Mouse (Mus musculus): ENCODE measurements around the gene Rtl10. TPM values are rescaled to one million over a fixed set of nuclear protein-coding genes. Genes with fewer than 3 reads are reported as not detected.
"Not testable (repeated sequence)": the region's sequence is repeated elsewhere in the genome, so short reads cannot be mapped to it uniquely, and the experiment has no call there.

The Rtl10 gene
- total RNA-seq, 4 experiments from 2014 or later: 7.9 to 11.1 (median 9.6) TPM

DNA sequence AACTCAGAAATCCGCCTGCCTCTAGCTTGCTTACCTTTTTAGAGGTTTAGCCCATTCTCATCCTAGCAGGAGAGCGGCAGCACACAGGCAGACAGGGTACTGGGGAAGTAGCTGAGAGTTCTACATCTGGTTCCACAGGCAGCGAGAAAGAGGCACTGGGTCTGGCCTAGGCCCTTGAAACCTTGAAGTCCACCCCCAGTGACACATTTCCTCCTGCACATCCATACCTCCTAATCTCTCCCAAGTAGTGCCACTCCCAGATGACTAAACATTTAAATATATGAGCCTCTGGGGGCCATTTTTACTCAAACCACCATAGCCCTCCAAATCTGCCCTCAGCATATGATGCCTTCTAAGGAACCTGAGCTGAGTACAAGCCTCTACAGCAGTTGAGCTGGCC lies 16.3 kb upstream of the Rtl10 start:
- DNase-seq (ENCODE audit: low spot score in 2 of 2): no peak

DNA sequence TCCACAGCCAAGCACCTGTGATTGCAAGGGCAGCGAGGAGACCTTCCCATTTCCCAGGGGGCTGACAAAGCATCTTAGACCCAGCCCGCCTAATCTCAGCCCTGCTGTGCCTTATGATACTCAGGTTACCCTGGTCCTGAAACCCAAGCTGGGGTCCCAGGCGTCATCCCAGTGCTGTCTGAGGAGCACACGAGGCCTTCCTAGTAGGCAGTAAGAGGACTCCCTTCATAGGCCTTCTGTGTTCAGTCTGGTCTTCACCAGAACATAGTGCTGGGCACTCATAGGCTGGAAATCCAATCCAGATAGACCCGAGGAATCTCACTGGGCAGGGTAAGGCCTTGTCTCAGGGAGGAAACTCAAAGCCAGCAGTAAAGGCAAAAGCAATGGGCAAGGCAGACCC lies 14.9 kb upstream of the Rtl10 start:
- no peak for DNase-seq (ENCODE audit: low spot score in 2 of 2)

DNA sequence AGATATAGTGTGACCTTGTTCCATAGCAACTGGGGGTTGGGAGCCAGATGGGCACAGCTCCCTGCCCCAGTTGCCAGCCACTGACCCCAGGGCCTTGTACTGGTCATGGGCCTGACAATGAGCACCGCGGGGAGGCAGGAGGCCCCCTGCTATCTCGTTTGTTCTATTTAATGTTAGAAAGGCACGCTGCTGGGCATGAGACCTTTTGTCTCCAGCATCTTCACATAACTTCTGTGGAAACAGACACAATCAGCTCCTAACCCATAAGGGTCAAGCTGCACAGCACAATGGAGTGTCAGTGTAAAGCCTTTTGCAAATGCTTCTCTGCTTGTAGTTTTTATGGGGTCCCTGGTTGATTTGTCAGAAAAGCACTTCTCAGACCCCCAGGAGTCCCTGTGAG lies 14.3 kb upstream of the Rtl10 start:
- DNase-seq (ENCODE audit: low spot score in 2 of 2): no peak

DNA sequence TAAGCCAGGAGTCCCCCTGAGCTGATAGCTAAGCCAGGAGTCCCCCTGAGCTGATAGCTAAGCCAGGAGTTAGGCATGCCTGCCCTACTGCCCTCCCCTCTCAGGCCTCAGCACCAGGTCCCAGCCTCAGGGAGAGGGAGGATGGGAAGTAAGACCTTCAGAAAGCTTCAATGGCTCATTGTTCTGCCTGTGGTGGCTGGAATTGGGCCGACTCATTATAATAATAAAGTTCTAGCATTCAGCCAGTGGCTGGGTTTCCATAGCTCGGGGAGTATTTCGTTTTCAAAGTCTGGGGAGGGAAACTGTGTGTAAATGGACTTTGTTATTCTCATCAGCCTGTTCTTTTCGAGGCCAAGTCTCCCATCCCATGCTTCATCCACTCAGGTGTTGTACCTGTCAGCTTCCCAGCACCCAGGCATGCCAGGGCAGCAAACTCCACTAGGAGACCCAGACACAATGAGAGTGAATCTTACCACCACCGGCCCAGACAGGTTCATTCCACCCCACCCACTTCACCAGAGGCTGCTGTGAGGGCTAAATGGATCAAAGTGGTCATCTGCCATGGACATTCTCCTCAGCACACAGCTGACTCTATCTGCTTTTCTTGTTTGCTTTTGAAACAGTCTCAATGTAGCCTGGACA lies 13.8 kb upstream of the Rtl10 start:
- DNase-seq (ENCODE audit: low spot score in 2 of 2): no peak

DNA sequence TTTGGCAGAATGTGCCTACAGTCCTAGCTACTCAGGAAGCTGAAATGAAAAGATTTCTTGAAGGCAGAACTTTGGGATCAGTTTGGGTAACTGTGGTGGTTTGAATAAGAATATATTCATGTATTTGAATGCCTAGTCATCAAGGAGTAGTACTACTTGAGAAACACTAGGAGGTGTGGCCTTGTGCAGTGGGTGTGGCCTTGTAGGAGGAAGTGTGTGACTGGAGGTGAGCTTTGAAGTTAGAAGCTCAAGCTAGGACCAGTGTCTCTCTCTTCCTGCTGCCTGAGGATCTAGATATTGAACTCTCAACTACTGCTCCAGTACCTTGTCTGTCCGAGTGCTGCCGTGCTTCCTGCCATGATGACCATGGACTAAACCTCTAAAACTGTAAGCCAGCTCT lies 12.6 kb upstream of the Rtl10 start:
- DNase-seq (ENCODE audit: low spot score in 2 of 2): no peak

DNA sequence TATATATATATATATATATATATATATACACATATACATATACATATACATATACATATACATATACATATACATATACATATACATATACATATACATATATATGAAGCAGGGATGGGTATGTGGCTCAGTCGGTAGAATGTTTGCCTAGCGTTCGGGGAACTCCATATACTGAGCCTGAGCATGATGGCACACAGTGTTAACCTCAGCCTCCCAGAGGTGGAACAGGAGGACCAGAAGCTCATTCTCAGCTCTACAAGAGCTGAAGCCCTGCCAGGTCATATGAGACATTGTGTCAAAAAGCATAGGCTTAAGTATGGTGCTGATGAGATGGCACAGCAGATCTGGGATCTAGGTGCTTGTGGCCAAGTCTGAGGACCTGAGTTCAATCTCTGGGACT lies 8.4 kb upstream of the Rtl10 start:
- DNase-seq (ENCODE audit: low spot score in 2 of 2): no peak

DNA sequence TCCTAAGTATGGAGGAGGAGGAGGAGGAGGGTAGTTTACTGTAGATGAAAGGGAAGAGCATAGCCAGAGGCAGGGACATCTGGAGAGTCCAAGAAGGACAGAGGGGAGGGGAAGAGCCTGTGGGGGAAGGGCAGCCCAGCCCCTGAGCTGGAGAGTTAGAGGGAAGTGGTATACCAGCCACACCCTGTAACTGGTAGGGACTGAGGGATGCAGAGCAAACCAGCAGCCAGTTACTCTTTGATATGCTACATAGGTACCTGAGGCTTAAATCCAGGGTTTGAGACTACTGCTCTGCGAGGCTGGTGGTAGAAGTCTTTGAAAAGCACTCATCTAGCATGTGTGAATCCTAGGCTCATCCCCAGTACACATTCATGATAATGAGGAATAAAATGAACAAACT lies 7.8 kb upstream of the Rtl10 start:
- no peak for DNase-seq (ENCODE audit: low spot score in 2 of 2)

DNA sequence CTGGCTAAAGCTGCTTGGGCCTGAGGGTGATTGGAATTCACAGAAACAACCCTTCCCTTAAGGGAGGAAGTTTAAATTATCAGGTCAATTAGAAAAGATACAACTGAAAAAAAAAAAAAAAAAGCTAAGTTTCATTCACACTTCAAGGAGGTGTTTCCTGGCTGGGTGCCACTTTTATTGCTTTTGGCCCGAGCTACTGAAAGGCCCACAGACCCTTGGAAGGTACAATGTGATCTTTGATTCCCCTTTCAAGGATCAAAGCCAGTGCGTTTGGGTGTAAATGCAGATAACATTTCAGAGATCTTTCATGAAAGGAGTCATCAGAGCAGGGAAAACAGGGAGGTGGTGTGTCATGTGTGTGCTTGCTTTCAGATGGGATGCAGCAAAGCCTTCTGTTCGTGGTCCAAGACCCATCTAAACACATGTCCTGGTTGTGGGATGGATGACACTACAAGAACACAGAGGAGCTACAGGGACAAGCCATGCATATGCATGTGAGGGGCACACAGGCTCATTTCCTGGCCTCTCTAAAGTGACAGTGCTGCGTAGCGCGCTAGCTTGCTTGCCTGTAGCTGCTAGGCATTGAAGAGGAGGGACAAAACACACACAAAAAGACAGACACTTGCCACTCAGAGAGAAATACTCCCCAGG lies 711 bp upstream of the Rtl10 start:
- DNase-seq (ENCODE audit: low spot score in 2 of 2): peak in 1 of 2 experiments; percentile 30

DNA sequence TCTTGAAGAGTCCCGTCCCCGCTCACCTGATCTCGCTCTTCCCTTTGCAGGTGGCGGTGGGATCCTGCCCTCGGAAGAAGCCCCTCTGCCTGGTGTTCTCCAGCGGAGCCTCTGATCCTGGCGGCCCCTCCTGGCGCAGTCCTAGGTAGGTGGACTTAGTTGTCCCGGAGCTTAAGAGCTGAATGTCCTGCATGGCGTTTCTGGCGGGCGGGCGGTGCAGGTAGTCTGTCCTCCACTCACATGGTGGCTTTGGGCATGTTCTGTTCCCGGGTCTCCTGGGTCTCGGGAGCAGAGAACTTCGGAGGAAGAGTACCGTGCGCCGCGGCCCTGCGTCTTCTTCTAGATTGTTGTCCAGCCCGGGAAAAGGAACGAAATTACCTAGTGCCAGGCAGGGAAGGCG lies 295 bp downstream of the Rtl10 start:
- peak in 1 of 2 experiments; percentile 30 for DNase-seq (ENCODE audit: low spot score in 2 of 2)

DNA sequence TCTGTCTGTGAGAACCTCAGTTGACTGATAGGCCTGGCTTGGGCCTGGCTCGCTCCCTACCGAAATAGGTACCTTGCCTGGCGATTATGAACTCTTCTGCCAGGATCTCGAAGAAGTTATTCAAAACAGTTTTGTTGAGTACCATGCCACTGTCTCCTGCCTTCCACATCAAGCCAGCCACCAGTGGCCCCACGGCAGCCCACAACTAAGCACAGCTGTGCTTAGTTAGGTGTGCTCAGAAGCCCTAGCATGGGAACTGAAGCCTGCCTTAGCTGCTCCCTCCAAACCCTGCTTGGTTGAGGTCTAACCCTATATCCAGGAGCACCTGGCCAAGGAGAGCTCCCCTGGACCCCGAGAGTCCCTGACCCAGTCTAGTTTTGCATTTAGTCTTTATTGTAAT lies 2.8 kb downstream of the Rtl10 start:
- no peak for DNase-seq (ENCODE audit: low spot score in 2 of 2)

DNA sequence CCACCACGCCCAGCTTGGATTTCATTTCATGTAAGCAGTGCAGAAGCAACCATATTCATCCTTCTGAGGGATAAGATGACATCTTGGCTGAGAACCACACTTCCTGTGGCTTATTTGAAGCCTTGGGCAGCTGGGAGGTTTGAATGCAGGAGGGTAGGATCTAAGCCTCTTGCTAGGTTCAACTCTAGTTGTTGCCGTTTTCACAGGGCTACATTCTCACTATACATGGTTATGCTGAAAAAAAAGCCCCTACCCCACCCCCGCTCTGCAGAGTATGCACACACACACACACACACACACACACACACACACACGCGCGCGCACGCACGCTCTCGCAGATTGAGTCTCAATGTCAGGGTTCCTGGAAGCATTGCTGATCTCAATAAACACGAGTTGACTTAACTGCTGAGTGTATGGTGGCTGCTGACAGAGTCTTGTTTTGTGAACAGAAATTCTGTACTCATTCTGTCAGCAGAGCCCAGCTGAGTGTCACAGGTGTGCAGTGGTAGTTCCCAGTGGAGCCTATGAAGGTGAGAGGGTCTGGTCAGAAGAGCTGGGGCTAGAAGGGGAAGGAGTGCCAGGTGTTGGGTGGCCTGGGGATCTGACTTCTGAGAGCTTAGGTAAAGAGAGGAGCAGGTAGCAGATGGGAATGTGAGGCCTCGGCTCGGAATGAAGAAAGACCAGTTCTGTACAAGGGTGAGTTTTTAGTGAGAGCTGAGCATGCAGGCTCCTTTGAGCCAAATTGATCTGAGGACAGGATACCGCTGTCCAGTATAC lies 5.1 kb downstream of the Rtl10 start:
- DNase-seq (ENCODE audit: low spot score in 2 of 2): no peak

DNA sequence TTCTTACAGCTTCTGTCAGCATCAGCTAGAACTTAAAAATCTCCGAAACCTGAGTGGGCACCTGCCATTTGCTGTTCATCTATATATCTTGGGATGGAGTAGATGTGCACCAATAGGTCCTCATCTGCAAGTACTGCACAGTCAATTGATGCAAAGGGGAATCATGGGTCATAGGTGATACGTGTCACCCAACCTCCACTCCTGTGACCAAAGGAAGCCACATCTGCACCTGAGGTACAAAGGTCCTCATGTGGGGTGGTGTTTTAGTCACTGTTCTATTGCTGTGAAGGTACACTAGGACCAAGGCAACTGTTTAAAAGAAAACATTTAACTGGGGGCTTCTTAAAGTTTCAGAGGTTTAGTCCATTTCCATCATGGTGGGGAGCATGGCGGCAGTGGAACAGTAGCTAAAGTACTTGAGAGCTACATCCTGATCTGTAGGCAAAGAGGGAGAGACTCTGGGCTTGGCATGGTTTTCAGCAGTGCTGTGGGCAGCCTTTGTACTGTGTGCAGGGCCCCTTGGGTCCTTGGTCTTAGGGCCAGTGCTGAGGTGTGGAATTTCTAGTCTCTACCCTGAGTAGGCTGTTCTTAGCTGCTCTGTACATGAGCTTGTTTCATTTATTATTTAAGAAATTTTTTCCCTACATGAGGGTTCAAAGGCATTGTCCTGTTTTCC lies 8.0 kb downstream of the Rtl10 start:
- no peak for DNase-seq (ENCODE audit: low spot score in 2 of 2)

DNA sequence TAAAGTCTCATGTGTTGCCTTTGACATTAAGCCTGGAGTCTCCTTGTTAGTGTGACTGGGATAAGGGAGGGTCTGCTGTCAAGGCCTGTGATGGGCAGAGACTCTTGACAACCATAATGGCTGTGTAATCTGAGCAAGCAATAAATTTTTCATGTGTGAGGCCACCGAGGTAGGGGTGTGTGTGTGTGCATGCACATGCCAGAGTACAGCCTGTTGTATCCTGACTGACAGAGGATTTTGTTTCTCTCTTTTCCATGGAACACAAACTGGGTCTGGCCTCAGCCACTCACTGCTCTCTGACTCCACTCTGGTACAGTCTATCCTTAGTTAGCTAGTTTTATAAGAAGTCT lies 8.5 kb downstream of the Rtl10 start:
- DNase-seq (ENCODE audit: low spot score in 2 of 2): no peak

DNA sequence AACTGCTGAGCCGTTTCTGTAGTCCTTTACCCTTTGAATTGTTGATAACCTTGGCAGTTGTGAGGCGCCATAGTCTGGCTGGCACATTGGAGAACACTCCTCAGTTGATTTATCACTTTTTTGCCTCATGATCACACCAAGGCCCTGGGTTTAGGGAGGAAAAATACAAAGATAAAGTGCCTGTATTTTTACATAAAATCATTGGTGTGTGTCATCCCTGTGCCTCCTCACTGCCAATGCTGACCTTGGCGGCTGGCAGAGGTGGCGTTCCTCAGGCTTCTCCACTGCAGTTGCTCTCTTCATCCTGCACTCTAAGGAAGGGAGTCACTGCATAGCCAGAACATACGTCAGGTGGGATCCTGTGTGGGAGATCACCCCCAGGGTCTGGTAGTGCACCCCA lies 13.0 kb downstream of the Rtl10 start:
- no peak for DNase-seq (ENCODE audit: low spot score in 2 of 2)

DNA sequence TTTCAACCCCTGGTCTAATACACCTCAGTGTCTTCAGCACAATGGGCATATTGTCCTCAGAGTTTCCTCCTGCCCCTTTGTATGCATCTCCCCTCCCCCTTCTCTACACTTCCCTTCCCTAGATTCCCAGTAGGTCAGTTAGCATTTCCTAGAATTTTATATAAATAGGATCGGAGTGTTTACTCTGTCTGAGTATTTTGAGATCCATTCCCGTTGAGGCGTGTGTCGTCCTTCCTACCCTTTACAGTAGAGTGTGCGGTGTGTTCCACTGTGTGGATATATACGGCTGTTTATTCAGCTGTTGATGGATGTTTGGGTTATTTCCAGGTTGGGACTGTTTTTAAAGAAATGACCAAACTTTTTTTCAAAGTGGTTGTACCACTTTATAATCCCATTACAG lies 14.8 kb downstream of the Rtl10 start:
- no peak for DNase-seq (ENCODE audit: low spot score in 2 of 2)

DNA sequence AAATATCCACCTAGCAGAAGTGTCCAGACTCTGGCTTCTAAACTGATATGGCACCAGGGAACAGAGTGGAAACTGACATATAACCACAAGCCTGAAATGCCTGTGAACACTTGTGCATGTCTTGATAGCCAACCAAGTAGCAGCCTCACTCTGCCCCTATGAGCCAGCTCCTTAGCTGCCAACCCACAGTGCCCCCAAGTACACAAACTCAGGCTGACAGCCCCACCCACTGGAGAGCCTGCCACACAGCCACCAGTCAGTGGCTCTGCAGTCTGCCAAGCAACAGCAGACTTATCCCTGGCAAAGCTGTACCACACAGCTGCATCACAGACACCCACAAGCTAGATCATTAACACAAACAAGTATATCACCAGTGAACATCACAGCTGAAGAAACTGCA lies 19.4 kb downstream of the Rtl10 start:
- peak; percentile 42 to 51 for DNase-seq (ENCODE audit: low spot score in 2 of 2)

DNA sequence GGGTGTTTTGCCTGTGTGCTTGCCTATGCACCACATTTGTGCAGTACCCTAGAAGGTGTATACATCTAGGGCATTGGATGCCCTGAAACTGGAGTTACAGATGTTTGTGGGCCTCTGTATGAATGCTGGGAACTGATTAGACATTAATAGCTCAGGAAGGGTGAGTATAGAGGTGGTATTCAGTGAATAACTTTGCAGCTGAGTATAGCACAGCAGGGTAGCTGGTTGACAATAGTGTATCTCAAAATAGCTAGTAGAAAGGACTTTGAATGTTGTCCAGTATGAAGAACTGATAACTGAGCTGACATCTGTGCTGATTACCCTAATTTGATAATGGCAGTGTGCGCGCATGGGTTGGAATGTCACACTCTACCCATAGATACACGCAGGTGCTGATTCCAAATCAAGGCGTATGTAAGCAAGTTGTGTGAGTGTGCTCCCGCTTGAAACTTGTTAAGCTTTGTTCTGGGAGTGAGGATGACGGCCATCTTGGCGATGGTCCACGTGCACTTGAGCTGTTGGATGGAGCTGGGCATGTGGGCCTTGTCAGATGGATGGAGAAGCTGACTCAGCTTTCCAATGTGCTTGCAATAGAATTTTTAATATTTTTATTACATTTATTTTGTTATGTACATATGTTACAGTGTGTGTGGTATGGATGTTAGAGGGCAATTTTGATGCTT lies 25.0 kb downstream of the Rtl10 start:
- no peak for DNase-seq (ENCODE audit: low spot score in 2 of 2)

DNA sequence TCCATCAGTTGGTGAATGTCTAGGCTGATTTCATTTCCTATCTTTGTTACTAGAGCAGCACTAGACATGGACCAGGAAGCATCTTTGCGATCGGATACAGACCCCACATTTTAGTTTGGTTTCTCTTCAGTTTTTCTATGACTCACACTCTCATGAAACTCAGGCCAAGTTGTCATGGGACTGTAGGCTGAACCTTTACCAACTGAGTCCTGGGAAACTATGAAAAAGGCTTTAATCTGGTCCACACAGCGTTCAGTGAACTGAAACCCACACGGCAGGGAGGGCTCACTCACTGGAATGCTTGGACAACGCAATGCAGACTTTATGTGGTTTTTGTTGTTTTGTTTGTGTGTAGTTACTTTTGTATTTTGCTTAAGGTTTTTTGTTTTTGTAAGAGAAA lies 30.0 kb downstream of the Rtl10 start:
- no peak for DNase-seq (ENCODE audit: low spot score in 2 of 2)

DNA sequence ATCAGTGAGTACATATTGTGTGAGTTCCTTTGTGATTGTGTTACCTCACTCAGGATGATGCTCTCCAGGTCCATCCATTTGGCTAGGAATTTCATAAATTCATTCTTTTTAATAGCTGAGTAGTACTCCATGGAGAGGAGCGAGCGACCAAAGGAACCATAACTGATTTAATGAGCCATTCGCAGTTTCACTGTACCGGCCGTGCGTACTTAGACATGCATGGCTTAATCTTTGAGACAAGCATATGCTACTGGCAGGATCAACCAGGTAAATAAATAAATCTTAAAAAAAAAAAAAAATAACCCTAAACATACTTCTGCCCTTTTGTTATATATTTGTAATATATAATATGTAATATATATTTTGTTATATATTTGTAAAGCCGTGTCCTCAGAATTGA lies 34.4 kb downstream of the Rtl10 start:
- DNase-seq (ENCODE audit: low spot score in 2 of 2): not testable (repeated sequence)

DNA sequence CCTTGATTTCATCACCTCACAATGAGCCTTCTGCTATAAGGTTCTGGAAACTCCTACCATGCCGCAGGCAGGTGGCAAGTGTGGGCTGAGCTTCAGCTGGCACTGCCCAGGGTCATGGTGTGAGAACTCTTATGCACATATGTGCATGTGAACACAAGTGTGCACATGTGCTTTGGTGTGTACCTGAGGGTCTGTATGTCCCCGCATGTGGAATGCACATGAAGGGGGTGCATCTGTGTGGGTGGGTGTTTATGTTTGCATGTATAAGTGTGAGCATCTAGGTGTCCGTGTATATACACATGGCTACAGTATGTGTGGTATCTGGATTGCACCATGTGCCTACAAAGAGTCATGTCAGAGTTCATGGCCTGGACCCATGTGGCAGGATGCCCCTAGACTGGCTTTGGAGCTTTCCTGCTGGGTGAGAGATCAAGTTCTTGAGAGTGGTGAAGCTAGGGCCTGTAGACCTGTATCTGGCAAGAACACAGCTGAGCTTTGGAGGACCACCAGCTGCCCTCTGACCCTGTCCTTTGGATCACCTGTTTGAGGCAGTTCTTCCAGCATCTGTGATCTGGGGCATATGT lies 38.8 kb downstream of the Rtl10 start:
- no peak for DNase-seq (ENCODE audit: low spot score in 2 of 2)

DNA sequence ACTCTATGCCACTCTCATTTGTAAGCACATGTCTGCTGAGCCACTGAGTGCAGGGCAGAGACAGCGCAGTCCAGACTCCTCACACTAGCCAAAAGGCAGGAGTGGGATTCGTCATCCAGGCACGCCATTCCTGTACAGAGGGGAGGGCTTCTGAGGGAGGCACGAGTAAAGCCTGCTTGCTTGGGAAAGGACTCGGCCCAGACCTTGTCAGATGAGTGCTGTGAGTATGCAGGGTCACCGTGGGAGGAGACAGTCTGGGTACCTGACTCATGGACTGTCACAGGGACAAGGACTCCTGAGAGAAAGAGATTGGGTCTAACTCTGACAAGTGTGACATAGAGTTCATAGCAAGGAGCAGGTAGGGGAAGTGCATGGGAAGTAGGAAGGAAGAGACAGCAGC lies 40.6 kb downstream of the Rtl10 start:
- no peak for DNase-seq (ENCODE audit: low spot score in 2 of 2)
